Mouse (Mus musculus) kidney, postnatal 36 days (tissue): ENCODE results near the gene Prkce.
A peak's percentile ranks its signal among the peaks of the same experiment; 100 is the strongest.
"Not testable (repeated sequence)": the region's sequence is repeated elsewhere in the genome, so short reads cannot be mapped to it uniquely, and the experiment has no call there.

ENCODE experiments used
- DNase-seq, 2 experiments: peaks; one replicate each; pipeline ENCODE4 v3.0.0; 2021 to 2022; ENCODE audit warnings: mixed read lengths in 2 of 2

The Prkce gene

DNA sequence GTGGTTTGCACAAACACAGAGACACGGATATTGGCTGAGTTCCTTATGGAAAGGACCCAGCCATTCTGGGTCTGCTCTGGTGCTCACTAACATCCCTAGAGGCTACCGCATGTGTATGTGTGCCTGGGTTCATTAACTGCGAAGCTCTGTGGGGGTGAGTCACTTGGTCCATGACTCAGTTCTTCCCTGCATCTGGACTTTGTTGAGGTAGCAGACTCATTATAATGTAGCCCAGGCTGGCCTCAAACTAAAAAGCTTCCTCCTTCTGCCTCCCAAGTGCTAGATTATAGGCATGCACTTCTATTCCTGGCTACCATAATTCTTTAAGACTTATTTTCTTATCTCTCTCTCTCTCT is 286.7 kb downstream of the Prkce start:
- DNase-seq: no peak

DNA sequence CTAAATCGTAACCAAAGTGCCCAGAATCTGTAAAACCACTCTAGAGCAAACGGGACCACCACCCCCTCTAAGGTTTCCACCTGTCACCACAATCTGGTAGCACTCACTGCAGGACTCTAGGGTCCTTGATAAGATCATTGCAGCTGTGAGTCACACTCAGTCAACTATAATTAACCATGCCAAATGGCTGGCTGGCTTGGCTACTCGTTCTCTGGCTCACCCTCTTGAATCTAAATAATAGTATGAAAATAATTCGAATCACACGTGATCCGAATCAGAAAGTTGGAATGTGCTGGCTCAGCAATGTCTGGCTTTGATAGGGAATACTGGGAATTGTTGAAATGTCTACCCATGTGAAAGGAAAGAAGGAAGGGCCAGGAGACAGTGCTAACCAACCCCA is 288.9 kb downstream of the Prkce start:
- DNase-seq: no peak

DNA sequence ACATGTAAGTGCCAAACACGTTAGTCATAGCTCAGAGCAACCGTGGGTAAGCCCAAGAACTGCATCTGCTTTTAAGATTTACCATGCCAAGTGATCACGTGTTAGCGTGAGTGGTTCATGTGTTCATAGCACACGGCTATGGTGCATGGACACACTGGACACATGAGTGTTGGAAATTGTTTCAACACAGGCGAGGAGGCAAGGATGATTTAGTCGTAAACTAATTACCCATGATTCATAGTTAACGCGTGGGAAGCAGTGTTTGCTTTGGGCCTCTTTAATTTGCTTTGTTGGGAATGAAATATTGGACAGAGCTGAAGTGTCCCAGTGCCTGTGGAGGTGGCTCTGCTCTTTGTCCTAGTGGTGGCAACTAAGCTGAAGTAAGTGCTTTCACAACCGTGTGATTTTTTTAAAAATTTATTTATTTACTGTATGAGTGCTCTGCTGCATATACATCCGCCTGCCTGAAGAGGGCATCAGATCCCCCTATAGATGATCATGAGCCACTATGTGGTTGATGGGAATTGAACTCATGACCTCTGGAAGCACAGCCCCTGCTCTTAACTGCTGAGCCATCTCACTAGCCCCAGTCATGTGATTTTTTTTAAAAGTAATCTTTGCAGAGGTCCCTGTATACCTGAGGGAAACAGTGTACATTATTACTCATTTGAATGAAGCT is 290.9 kb downstream of the Prkce start:
- DNase-seq: no peak

DNA sequence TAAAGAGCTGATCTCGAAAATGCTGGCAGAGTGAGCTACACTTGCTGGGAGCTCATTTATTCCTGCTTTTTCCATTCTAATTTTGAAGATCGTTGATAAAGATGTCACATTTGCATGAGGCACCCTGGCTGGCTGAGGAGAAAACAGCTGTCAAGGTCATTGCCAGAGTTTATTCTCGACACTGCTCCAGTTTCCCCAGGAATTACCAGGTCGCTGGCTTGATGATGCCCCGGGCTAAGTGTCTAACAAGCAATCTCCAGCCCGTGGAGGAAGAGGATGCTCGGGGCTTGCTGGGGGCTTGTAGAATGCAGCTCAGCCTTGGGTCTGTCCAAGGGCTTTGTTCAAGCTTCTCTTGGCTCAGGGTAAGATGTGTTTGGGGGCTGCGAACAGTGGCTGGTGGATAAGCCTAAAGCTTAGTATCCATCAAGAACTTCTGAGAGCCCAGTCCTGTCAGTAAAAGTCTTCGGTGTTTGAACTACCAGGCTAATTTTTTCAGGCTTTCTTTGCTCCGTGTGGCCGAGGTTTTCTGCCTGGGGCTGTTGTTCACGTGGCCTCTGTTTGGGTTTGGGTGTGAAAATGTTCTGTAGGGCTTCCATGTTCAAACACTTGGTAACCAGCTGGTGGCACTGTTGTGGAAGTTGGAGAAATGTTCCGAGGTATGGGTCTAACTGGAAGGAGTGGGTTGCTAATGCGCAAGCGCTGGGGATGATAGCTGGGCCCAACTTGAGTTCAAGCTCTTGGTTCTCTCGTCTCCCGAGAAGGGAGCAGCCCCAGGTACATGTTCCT is 293.3 kb downstream of the Prkce start:
- DNase-seq: peak in 1 of 2 experiments; percentile 38

DNA sequence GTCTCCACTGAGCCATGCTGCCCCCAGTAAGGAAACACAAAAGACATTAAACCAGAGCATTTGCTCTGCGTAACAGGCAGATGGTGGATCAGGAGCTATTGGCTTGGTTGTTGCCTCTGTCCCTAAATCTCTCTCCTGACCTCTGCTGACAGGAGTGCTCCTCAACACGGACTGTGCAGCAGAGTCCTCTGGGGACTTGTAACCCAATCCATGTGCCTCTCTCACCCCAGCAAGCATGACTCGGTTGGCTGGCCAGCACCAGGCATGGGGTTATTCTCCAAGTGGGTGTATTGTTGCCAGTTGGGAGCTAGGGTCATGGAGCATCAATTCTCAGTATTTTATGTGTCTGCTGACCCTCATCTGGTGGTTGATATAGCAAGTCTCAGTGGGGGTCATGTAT is 295.8 kb downstream of the Prkce start:
- no peak for DNase-seq

DNA sequence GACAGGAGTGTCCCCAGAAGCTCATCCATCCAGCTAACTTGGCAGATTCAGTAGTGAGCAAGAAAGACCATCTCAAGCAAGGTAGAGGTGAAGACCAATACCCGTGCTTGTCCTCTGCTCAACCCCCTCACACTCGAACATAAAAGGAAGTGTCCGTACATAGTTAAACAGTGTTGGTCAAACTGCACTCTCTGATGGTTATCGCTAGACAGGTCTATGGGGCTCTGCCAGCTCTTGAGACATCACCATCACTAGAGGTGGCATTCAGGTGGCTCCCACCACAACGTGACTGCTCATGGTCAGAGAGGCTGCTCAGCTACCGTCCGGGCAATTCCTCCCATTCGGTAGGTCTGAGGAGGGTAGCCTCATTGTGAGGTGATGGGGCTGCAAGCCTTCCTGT is 296.6 kb downstream of the Prkce start:
- no peak for DNase-seq

DNA sequence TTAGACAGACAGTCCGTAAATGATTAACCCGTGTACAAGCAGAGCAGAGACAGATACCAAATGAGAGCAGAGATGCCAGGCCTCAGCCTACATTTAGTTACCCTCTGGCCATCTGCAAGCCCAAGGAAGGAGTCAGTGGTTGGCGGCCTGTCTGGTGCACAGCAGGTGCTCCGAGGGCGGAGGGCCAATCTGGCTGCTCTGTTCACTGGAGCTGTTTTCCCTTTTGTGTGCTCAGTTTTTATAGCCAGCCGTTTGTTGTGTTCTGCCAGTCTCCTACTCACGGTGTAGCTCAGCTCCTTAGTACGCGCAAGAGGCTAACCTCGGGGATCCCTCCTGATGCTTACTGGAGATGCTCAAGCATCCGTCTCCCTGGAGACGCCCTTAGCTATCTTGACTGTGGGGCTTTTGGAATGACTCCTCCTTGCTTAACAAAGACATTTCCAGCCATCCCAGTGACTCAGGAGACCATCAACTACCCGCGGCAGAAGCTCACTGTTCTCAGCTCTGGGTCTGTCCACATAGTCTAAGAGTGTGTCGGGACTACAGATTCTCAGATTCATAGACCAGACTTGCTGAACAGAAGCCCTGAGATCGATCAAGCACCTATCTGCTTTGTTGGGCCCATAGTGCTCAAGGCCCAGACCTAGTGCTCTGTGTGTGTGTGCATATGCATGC is 297.2 kb downstream of the Prkce start:
- peak; percentile 45 to 59 for DNase-seq

DNA sequence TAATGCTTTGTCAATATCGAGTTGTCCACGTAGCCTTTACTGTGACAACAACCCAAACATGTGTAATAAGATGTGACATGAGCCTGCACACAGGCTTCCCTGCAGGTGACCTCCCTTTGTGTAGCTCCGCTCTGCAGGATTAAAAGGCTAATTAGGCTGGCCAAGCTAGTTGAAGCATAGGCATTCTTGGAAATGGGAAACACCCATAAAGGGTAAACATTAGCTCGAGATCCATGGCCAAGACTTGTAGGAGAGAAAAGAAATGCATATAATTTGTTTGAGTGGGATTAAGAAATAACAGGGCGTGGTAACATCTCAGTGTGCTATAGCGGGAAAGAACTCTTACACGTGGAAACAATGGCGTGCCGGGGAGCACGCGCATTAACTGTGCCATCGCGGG is 298.3 kb downstream of the Prkce start:
- peak; percentile 30 to 73 for DNase-seq

DNA sequence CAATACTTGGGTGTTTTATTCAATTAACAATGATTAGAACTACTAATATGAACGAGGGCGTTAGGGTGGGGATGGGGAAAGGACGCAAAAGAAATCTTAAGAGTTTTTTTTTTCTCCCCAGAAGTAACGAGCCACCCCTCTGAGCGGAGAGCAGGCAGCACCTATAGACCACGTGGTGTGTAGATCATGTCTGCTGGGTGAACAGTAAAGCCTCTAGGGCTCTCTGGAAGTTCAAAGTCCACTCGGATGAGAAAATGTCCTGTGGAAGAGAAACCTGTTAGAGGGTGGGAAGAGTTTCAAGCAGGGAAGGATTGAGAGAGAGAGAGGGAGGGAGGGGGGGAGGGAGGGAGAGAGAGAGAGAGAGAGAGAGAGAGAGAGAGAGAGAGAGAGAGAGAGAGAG is 298.8 kb downstream of the Prkce start:
- no peak for DNase-seq

DNA sequence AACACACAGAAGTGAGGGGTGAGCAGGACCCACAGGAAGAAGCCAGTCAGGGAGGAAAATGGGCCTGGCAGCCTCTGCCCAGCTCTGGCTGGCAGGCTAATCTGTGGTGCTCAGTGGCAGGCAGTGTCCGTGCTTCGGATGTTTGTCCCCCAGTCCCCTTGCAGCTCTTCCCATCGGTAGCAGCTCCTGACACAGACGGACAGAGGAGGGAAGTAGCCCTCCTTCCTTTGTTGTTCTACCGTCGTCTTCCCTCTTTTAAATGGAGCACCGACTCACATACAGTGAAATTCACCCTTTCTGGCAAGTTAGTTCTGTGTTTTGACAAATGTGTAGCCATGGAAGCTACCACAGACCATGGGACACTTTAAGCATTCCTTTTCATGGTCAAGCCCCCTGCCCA is 299.3 kb downstream of the Prkce start:
- DNase-seq: no peak

DNA sequence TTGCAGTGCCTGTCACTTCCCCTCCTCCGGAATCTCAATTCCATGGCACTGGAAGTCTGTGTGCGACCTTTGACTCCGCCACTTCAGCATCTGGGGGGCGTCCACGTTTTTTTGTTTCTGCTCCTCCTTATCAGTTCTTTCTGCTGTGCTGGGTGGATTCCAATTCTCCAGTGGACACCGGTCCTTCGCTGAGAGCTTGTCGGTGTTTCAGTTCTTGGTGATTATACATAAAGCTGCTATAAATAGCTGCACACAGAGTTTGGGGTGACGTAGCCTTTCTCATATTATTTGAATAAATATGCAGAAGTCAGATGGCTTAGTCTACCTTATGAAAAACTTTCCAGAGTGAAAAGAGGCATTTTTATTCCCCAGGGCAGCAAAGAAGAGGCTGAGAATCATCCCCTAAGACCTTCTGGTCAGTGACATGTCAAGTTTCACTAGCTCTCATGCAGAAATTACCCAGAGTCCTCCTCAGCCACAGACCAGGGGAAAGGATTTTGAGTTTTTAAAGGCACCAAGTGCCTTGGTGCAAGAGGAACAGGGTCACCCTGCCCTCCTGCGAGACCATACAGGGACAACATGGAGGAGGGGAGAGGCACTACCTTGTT is 299.8 kb downstream of the Prkce start:
- no peak for DNase-seq

DNA sequence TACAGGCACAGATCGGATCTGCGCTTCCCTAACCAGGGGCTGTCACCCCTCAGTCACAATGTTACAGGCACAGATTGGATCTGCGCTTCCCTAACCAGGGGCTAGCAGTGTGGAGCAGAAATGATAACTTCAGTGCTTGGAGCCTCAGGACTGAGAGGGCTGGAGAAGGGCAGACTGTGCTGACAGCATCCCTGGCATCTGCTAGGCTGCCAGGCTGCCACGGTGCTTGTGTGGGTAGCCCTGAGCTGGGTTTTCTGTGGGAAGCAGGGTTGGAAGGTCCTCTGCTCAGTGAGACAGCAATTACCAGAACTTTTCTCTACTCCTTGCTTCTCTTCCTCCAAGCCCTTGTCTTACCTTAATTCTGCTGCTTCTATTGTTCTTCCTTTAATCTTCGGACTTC is 300.4 kb downstream of the Prkce start:
- no peak for DNase-seq

DNA sequence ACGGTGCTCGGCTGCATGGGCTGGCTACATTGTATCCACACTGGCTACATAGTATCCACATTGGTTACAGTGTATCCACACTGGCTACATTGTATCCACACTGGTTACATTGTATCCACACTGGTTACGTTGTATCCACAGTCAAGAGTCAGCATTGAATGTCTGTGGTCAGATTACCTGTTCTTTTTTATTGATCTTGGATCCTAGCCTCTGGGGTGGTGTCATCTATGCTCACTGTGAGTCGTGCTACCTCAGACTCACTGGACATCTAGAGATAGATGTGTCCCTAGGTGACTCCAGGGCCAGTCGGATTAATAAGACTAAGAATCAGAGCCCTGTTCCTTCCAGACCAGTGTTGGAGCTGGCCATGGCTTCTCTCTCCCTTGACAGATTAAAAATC is 302.6 kb downstream of the Prkce start:
- no peak for DNase-seq

DNA sequence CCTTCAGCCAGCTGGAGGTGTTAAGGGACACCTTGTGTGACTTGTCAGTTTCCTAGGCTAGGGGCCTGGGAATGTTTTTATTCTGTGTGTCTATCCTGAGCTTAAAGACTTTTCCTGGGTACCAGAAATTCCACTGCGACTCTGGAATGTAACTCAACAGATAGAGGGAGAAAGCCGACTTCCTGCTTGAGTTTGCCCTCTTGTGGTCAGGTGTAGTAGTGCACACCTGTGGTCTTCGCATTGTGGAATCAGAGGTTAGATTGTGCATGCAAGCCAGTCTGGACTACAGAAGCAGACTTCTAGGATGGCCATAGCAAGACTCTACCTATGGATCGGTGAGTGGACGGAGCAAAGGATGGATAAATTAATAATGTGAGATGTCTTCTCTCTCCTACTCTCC is 304.1 kb downstream of the Prkce start:
- peak; percentile 70 to 87 for DNase-seq

DNA sequence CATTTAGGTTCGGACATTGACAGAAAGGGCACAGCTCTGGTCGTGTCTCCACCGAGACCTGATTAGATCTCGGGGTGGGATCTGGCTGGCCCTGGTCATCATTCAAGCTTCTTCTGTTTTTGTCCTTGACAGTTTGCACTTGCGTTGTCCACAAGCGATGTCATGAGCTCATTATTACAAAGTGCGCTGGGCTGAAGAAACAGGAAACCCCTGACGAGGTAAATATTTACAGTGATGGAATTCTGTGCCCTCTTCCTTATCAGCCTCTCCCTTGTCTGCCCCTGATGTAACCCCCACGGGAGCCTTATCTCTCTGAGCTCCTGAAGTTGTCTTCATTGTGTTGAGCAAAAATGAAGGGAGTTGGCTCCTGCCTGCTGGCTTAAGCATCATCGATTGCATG is 309.1 kb downstream of the Prkce start:
- DNase-seq: no peak

DNA sequence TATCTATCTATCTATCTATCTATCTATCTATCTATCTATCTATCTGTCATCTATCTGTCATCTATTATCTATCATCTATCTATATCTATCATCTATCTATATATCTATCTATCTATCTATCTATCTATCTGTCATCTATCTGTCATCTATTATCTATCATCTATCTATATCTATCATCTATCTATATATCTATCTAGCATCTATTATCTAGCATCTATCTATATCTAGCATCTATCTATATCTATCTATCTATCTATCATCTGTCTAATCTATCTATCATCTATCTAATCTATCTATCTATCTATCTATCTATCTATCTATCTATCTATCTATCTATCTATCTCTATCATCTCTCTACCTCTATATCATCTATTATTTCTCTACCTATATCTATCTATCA is 309.8 kb downstream of the Prkce start:
- not testable (repeated sequence) for DNase-seq

DNA sequence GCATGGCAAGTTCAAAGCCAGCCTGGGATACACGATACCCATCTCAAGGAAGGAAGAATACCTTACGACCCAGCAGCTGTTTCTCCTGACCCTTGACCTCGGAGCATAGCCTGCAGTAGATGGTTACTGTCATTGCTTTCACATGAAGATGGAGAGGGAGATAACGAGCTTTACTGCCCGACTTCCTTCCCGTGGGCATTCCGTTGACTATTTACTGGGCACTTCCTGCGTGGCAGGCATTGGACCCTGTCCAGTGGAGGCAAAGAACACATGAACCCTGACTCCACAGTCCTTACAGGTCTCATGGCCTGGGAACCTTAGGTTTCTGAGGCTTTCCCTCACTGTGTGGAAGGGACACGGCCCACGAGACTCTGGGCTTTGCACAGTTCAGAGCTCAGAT is 311.8 kb downstream of the Prkce start:
- DNase-seq: no peak

DNA sequence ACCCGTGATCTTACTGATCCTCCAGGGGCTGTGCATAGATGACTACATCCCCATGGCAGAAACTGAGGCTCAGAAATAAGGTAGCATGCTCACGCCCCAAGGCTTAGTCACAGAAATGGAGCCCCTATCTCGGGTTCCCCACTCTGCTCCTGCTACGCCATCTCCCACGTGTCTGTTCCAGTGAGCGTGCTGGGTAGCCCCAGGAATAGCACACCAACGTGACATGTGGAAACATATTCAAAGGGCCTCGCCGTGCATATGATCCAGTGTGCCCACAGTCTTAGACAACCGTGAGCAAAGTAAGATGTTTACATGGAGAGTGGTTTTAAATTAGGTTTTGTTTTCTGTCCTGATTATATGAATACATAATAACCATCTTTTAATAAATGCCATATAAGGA is 315.1 kb downstream of the Prkce start:
- no peak for DNase-seq

DNA sequence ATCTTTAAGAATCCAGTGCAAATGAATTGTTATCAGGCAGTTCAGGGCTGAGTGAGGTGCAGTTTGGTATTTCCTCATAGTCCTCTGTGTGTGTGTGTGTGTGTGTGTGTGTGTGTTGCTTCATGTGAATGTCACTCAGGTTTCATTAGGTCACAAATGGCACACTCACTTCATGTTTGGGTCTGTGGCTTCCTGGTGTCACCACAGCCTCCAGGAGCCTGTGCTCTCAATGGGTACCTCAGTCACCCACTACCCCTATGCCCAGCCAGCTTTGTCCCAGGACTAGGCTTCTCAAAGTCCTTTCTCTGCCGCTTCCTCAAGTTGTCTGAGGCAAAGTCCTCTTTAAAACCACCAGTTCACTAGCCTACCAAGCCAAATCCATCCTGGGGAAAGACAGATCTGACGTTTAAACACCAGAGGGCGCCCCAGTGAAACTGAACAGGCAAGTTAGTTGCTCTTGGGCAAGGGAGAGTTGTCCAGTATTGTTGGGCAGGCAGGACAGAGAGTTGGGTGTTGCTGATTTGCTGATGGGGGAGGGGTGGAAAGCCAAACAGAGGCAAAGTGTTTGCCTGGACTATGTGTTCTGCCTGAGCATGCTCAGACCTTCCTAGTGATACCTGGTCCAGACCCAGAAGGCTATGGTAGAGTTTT is 316.6 kb downstream of the Prkce start:
- DNase-seq: peak; percentile 85 to 90

DNA sequence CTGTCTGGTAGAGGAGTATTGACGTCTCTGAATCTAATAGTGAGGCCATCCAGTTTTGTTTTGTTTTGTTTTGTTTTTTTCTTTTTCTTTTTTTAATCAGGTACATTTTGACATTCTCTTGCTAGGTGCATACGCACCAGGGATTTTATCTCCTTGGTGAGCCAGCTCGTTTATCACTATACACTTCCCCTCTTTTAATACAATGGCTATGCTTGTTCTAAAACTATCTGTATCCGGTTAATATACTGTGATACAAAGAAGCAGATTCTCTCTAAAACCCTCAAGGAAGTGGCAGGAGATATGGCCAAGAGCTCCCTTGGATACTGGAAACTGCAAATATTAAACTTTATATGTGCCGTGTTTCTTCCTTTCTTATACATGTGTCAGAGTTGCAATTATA is 319.1 kb downstream of the Prkce start:
- DNase-seq: no peak

DNA sequence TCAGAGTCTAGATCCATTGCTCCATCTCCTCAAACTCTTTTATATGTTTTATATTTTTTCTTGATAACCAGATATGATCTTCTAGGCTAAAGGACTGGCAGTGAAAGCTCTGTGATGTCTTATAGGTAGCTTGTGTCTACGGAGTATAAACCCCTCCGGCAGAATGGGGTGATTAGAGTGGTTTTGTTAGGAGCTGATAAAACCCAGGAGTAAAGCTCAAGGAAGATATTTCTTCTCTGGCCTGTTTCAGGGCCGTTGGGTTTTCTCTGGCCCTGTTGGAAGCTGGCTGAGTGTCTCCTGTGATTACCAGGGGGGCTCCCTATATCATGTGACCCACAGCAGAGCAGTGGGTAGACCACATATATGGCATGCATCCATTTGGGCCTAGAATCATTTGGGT is 319.9 kb downstream of the Prkce start:
- DNase-seq: no peak

DNA sequence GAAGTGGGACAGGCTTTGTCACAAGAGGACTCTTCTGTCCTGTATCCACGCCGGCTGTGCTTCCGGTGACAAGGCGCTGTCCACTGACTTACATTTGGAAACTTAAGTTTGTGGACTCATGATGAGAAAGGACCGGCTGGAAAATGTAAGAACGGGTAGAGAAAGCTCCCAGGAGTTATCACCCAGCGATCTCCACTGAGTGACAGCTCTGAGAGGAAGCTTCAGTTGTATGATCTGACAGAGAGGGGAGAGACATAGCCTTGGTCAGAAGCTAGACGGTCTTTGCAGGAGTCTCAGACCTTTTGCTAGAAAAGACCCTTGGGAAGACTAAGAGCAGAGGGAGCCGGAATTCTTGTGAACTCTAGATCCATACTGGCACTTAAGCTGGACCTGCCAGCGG is 322.2 kb downstream of the Prkce start:
- no peak for DNase-seq

DNA sequence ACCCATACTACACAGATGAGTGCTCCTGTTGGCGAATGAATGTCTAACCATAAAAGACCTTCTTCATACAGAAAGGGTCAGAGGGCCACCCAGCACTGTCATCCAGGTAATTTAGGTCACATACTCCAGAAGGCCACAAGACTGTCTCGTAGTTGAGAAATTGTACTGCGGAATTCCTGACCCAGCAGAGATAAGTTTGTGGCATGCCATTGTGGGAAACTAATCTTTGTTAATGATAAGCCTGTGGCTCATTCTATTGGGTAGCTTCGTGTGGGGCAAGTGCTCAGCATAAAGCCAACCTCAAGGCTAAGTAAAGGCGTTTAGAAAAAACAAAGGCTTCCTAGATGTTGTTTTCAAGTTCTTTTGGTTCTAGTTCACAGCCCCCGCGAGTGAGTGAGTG is 324.8 kb downstream of the Prkce start:
- DNase-seq: no peak
